Mouse (Mus musculus): ENCODE measurements around the gene B4galt2. TPM values are rescaled to one million over a fixed set of nuclear protein-coding genes. Genes with fewer than 3 reads are reported as not detected.

B4galt2 gene
- total RNA-seq, 2 experiments from 2014 or later, result 0.54 TPM; not detected in 1

DNA sequence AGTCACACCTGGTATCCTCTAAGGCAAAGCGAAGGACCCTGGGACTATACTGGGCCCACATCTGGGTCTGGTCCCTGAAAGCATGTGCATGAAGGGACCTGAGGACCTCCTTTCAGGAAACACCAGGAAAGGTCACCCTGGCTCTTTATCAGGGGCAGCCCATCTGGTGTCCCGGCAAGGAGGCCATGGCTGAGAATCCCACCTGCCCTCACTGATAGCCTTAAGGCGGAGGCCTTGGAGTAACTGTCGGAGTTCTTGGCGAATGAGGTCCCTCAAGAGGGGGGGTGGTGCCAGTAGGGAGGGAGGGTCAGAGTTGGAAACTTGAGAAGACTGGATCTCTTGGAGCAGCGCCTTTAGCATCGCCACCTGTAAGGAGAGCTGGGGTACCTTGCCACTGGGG lies 11.5 kb downstream of the B4galt2 start:
- ATAC-seq (replicated peaks; ENCODE audit: poor library complexity), result no peak

- no peak for ATAC-seq (replicated peaks; ENCODE audit: poor library complexity)
These were observed 12.8 kb downstream of the B4galt2 start for GRCm38 (mm10) chr4:117870437-117870836.

- no peak for ATAC-seq (replicated peaks; ENCODE audit: poor library complexity)
These were observed 14.0 kb downstream of the B4galt2 start for GRCm38 (mm10) chr4:117869317-117869716.

DNA sequence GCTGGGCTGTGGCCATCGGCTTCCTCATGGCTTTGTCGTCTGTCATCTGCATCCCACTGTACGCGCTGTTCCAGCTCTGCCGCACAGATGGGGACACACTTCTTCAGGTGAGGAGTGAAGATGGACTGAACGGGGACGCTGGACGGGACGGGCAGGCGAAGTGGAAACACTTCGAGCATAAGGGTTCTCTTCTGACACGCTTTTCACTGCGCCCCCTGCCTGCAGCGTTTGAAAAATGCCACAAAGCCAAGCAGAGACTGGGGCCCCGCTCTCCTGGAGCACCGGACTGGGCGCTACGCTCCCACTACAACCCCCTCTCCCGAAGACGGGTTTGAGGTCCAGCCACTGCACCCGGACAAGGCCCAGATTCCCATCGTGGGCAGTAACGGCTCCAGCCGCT lies 15.5 kb downstream of the B4galt2 start:
- ATAC-seq (replicated peaks; ENCODE audit: poor library complexity), result peak; percentile 59

- ATAC-seq (replicated peaks; ENCODE audit: poor library complexity), result peak; percentile 49
These were observed 16.3 kb downstream of the B4galt2 start for GRCm38 (mm10) chr4:117867000-117867399.

DNA sequence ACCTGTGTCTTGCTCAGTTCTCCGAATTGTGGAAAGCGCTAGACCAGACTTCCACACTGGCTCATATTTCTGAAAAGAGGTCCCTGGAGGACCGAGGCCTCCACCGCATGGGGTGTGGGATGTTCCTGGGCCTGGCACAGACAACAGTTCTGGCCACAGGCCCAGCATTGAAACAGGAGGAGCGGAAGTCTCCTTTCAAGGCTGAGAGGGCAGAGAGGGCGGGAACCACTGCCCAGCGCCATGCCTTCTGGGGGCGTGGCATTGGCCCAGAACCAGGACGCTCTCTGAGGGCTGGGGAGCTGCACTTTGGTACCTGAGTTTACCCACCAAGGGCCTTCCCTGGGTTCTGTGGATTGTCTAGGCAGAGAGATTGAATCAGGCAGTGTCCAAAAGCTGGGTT lies 17.2 kb downstream of the B4galt2 start:
- peak; percentile 53 for ATAC-seq (replicated peaks; ENCODE audit: poor library complexity)

DNA sequence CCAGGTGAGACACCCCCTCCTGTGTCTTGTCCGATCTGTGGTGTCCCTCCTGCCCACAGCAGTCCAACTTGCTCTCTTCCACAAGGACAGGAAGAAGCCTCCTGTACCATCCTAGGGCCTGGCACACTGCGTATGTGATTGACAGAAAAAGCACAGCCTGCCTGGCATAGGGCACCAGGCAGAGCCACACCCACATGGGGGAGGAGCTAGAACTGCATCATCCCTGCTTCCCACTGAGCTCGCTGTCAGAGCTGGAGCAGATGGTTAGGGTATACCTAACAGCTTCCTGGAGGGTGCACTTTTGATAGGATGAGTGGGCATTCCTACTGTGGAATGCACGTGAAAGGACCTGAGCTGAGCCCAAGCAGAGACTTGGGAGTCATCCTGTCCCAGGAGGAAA lies 20.5 kb downstream of the B4galt2 start:
- peak; percentile 40 for ATAC-seq (replicated peaks; ENCODE audit: poor library complexity)

GRCm38 (mm10) chr4:117860570-117860969 lies 22.7 kb downstream of the B4galt2 start:
- ATAC-seq (replicated peaks; ENCODE audit: poor library complexity), result no peak

GRCm38 (mm10) chr4:117858794-117859193 lies 24.5 kb downstream of the B4galt2 start:
- peak; percentile 59 for ATAC-seq (replicated peaks; ENCODE audit: poor library complexity)

DNA sequence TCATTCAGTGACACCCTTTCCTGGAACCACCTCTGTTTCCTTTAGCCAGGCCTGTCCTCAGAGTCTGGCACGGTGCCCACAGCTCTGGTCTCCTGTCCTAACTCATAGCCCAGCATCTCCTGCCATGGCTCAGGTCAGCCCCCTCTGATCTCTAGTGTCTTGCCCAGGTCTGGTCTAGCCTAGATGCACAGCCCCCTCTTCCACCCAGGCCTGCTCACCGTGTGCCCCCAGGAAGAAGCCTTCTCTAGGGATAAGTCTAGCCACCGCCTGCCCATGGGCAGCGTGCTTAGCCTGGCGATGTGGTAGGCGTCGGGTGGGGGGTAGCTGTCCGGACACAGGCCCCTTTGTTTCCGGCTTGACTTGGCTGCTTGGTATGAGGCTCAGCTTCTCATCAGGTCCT lies 28.1 kb downstream of the B4galt2 start:
- no peak for ATAC-seq (replicated peaks; ENCODE audit: poor library complexity)

DNA sequence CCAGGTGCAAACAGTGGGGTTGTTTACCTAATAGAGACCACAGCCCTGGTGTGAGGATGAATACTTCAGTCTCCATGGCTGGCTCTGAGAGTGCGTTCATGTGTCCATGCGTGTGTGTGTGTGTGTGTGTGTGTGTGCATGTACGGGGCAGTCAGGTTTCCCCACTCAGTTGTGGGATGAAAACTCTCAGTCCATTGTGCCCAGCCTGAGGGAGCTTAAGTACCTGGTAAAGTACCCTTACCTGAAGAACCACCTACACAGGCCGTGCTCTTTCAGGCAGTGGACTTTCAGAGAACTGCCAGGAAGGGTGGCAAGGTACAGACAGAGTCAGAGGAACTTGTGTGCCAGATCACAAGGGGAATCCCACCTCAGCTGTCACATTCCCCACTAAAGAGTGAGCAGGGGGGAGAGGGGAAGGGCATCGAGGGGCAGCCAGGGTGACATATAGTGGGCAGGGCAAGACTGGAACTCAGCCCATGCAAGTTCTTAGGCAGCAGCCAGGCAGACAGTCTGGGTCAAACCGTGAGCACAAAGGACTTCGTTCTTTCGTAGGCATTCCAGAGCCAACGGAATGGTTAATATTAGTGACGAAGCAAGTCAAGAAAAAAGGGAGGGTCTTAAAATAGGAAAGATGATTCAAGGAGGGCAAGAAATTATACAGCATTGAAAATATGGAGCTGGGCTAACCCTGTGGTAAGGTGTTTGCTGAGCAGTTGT lies 31.0 kb downstream of the B4galt2 start:
- ATAC-seq (replicated peaks; ENCODE audit: poor library complexity), result no peak

- ATAC-seq (replicated peaks; ENCODE audit: poor library complexity), result no peak
These were observed 32.4 kb downstream of the B4galt2 start for GRCm38 (mm10) chr4:117850871-117851270.

DNA sequence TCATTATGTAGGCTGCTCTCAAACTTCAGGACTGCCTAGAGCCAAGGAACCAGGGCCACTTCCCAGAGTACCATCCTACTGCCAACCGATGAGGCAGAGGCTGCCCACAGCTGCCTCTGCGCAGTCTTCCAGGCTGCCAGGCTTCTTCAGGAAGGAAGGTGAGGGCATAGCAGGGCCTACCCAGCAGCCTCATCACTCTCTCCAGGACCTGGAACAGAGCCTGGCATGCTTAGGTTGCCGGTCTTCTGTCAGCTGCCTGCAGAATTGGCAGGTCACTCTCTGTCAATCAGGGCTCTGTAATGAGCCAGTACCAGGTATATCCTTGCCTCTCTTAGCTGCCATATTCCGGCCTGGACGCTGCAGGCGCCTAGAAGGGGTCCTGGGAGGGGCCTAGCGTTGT lies 33.1 kb downstream of the B4galt2 start:
- ATAC-seq (replicated peaks; ENCODE audit: poor library complexity), result no peak

- no peak for ATAC-seq (replicated peaks; ENCODE audit: poor library complexity)
These were observed 33.8 kb downstream of the B4galt2 start for GRCm38 (mm10) chr4:117849506-117849905.

- ATAC-seq (replicated peaks; ENCODE audit: poor library complexity), result no peak
These were observed 34.2 kb downstream of the B4galt2 start for GRCm38 (mm10) chr4:117849063-117849462.

GRCm38 (mm10) chr4:117847011-117847410 lies 36.3 kb downstream of the B4galt2 start:
- no peak for ATAC-seq (replicated peaks; ENCODE audit: poor library complexity)

GRCm38 (mm10) chr4:117846261-117846660 lies 37.0 kb downstream of the B4galt2 start:
- no peak for ATAC-seq (replicated peaks; ENCODE audit: poor library complexity)

GRCm38 (mm10) chr4:117845316-117845715 lies 38.0 kb downstream of the B4galt2 start:
- ATAC-seq (replicated peaks; ENCODE audit: poor library complexity), result no peak

- ATAC-seq (replicated peaks; ENCODE audit: poor library complexity), result no peak
These were observed 38.8 kb downstream of the B4galt2 start for GRCm38 (mm10) chr4:117844467-117844866.

GRCm38 (mm10) chr4:117843101-117843500 lies 40.2 kb downstream of the B4galt2 start:
- no peak for ATAC-seq (replicated peaks; ENCODE audit: poor library complexity)

GRCm38 (mm10) chr4:117841566-117841965 lies 41.7 kb downstream of the B4galt2 start:
- ATAC-seq (replicated peaks; ENCODE audit: poor library complexity), result no peak

DNA sequence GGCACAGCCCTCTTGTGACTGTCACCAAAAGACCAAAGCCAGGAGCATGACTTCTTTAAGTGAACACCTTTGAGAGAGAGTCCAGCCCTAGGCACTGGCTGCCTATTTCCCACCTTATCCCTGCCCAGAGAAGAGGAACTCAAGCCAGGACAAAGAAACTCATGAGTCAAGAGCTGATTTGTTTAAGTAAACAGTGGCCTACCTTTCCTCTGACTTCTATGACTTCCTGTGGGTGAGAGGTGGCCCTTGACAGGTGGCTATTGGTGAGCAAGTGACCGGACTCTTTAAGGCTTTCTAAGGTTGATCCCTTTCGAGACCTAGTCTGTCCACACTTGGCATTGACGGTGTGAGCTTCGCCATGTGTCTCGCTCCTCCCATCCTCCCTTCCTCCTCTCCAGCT lies 42.5 kb downstream of the B4galt2 start:
- ATAC-seq (replicated peaks; ENCODE audit: poor library complexity), result no peak

DNA sequence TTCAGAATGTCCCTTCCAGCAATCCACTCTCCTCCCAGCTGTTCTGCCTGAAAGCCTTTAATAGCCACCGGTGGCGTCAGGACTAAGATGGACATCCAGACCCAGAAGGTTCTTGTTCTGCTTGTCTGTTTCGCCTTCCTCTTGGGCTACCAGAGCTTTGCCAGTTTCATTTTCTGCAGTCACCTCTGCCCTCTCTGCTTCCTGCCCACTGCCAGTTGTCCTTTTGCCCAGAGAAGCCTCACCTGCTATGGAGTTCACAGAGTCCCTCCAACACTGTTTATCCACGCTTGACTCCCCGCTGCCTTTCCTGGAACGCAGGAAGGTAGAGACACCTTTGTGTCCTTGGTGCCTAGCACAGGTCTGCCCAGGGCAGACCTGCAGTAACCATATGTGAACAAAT lies 43.9 kb downstream of the B4galt2 start:
- no peak for ATAC-seq (replicated peaks; ENCODE audit: poor library complexity)

All from megakaryocyte progenitor cell, adult 5-6 weeks (primary cell).